Mouse (Mus musculus) hindlimb bud, embryonic 11.5 days (tissue): ENCODE data around the gene Speer4e.
"Not testable (repeated sequence)": the region's sequence is repeated elsewhere in the genome, so short reads cannot be mapped to it uniquely, and the experiment has no call there.

ENCODE experiments used
- DNase-seq: peaks from one replicate; pipeline ENCODE4 v3.0.0-alpha.2; 2012; ENCODE audit warnings: low read depth, low spot score; ENCODE audit errors: extremely low spot score

Gene Speer4e

GRCm38 (mm10) chr5:14885291-14885690, 52.9 kb downstream of the Speer4e start:
- not testable (repeated sequence) for DNase-seq
